Mouse (Mus musculus) macrophage (primary cell): Measurements from ENCODE around the gene Plch2. TPM values are rescaled to one million over a fixed set of nuclear protein-coding genes. Genes with fewer than 3 reads are reported as not detected.
"Not testable (repeated sequence)": the region's sequence is repeated elsewhere in the genome, so short reads cannot be mapped to it uniquely, and the experiment has no call there.

Source experiments
- H3K27ac ChIP-seq: fragments of 350-480 bp; formaldehyde crosslinking; 2 replicates; pipeline ENCODE4 v1.9.0; 2021
- H3K36me3 ChIP-seq: fragments of 350-480 bp; formaldehyde crosslinking; 2 replicates; pipeline ENCODE4 v1.9.0; 2021; ENCODE audit errors: inconsistent target
- H3K4me3 ChIP-seq: fragments of 350-480 bp; formaldehyde crosslinking; 2 replicates; pipeline ENCODE4 v1.9.0; 2021; ENCODE audit errors: inconsistent target
- H3K79me2 ChIP-seq: fragments of 350-480 bp; formaldehyde crosslinking; 2 replicates; pipeline ENCODE4 v1.9.0; 2021; ENCODE audit errors: inconsistent target
- WGBS: methylation state at CpG from one replicate; pipeline ENCODE4 v1.1.7; 2026; ENCODE audit warnings: inconsistent platforms; ENCODE audit not compliant: missing documents; 5-methylcytosine and 5-hydroxymethylcytosine counted together
- polyA plus RNA-seq: library from polyadenylated mRNA; stranded (reverse); fragments of 250-400 nt; gene quantifications from 3 replicates; pipeline ENCODE4 v1.2.4, GENCODE M21; 2018; ENCODE audit warnings: inconsistent platforms

The Plch2 gene
- polyA plus RNA-seq, 1 experiment from 2014 or later, result not detected

DNA sequence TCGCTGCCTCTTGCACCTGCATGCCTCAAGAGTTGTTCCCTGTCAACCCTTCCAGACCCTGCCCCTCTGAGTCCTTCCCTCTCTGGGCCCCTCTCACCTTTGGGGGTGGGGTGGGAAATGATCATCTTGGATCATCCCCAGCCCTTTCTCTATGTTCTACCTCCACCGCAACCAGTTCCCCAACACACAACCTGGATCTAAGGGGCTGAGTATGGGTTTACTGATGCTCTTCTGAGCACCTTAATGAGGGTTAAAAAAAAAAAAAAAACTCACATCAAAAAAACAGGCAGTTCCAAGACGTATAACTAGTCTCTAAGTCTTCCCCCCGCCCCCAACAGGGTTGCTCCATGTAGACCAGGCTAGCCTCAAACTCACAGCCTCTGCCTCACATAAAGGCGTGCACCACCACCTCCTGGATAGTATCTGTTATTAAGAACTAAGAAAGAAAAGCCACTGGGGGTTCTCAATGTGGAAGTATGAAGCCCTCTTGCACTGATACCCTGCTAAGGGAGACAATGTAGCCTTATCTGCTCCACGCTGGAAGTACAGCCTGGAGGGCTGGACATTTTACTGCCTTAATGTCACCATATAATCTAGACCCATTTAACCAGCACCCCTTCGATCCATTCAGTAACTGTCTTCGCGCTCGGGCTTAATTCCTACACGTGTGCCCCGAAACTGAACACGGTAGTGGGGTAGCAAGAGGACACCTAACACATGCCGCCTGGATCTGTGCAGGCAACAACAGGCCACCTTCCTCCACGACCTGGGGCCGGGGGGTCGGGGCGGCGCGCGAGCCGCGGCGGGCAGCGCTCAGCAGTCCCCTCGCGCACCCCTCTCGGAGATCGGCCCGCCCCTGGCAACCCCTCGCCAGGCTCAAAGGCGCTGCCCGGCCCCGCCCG, 28.9 kb upstream of the Plch2 start:
- peak overlapping the region; percentile 37 for H3K27ac ChIP-seq
- WGBS, result 7% methylated on average over 35 of the region's 35 CpGs

DNA sequence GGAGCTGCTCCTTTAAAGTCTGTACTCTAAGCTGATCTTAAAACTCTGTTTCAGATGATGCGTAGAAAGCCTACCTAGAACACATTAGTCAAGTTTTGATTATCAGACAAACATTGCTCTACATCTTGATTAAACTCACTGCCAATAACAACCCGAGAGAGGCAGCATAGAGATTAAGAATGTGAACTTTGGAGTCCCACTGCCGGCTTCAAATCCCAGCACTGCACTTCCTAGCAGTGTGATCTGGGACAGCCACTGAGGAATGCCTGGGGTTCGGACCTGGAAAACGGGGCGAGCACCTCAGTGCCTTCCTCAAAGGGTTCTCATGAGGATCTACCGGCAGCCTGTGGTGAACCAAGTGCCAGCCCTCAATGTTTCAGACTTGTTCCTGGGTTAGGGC, 27.8 kb upstream of the Plch2 start:
- Histone ChIP-seq H3K27ac (no peak overlapping the region), H3K79me2 (peaks cover 64% of the 10 kb centered on the region), H3K4me3 (no peak overlapping the region), H3K36me3 (peaks cover 24% of the 10 kb centered on the region)
- 94% methylated on average over 7 of the region's 7 CpGs for WGBS

More for the DNA sequence above, 28.9 kb upstream of the Plch2 start:
- H3K4me3 ChIP-seq, result peak overlapping the region; percentile 92
- peaks cover 53% of the 10 kb centered on the region for H3K79me2 ChIP-seq
- H3K36me3 ChIP-seq, result peaks cover 13% of the 10 kb centered on the region

DNA sequence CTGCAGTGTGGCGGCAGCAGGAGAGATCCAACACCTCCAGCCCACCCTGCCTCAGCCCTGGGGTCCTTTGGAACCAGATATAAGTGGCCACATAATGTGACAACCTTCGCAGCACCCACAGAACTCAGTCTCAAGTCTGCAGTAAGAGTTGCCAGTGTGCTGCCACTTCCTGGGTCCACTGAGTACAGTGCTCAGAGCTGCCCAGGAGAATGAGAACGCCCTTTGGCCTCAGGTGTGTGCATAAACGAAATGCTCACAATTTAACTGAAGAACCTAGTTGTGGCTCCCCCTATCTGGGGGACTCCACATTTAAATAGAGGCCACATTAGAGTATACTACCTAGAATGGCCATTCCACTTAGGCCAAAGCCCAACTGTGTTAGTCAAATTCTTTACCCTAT, 27.0 kb upstream of the Plch2 start:
- Histone ChIP-seq H3K36me3 (peaks cover 30% of the 10 kb centered on the region), H3K4me3 (no peak overlapping the region), H3K79me2 (peaks cover 72% of the 10 kb centered on the region), H3K27ac (no peak overlapping the region)
- 96% methylated on average over 4 of the region's 4 CpGs for WGBS

DNA sequence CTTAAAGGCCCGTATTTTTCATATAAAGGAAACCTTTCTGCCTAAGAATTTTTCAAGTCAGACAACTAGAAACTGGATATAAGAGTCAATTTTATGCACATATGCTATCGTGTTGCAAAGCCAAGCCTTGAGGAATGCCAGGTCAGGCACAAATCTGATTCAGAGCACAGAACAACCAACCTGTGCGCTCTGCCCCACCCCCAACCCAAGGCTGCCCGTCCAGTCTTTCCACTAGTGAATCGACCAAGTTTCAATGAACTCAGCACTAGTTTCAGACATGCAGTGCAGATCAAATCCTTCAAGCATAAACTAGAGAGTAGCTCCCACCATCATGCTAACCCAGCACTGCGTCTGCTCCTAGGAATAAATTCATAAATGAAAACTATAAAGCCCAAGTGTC, 23.1 kb upstream of the Plch2 start:
- 97% methylated on average over 6 of the region's 6 CpGs for WGBS
- H3K36me3 ChIP-seq, result peaks cover 68% of the 10 kb centered on the region
- no peak overlapping the region for H3K27ac ChIP-seq
- H3K79me2 ChIP-seq, result peaks cover 82% of the 10 kb centered on the region
- no peak overlapping the region for H3K4me3 ChIP-seq

DNA sequence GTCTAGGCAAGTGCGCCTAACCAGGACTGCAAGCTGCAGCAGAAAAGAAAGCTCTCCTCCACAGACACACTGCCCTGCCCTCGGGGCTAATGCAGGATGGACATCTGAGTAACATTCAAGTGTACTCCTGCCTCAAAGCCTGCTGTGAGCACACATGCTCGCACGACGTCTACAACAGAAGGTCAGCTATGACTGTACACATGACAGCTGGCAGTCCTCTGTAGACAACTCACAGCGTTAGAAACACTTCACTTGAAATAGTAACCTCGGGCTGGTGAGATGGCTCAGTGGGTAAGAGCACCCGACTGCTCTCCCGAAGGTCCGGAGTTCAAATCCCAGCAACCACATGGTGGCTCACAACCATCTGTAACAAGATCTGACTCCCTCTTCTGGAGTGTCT, 22.2 kb upstream of the Plch2 start:
- Histone ChIP-seq H3K79me2 (peaks cover 74% of the 10 kb centered on the region), H3K36me3 (peaks cover 75% of the 10 kb centered on the region)
- whole genome bisulfite sequencing, result 93% methylated on average over 6 of the region's 10 CpGs
- not testable (repeated sequence) for H3K4me3 ChIP-seq, H3K27ac ChIP-seq

DNA sequence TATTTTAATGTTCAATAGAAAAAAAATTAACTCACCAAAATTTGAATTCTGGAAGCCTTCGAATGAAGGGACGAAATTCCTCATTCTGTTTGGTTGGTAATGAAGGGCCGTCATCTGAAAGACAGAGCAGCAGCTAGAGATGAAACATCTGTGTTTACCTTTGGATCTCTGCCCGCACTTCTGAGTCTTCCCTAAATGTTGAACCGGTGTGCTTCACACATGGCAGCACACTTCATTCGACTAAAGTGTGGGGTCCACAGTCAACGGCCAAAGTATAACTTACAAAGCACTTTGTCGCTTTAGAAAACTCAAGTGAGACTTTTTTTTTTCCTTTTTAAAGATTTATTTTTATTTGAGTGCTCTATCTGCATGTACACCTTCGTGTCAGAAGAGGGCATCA, 20.1 kb upstream of the Plch2 start:
- 96% methylated on average over 8 of the region's 9 CpGs for WGBS
- Histone ChIP-seq H3K27ac (no peak overlapping the region), H3K79me2 (peaks cover 58% of the 10 kb centered on the region), H3K36me3 (peaks cover 84% of the 10 kb centered on the region), H3K4me3 (no peak overlapping the region)

DNA sequence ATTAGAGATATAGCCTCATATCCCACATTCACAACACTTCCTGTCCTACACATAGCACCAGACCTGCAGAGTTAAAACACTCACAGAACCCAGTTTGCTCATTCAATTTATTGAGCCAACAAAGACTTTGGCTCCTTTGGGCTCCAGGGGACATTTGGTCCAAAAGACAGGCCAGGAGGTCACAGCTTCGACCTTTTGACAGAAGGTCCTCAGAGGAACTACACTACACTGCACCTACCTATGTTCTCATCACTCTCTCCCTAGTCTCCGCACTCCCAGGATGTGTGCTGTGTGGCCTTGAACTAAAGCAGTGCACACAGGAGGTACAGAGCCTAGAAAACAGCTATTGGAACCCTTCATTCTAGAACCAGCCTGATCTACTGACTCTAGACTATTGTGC, 19.2 kb upstream of the Plch2 start:
- Histone ChIP-seq H3K4me3 (no peak overlapping the region), H3K79me2 (peaks cover 49% of the 10 kb centered on the region), H3K36me3 (peaks cover 86% of the 10 kb centered on the region), H3K27ac (no peak overlapping the region)
- WGBS, result 100% methylated on average over 2 of the region's 2 CpGs

DNA sequence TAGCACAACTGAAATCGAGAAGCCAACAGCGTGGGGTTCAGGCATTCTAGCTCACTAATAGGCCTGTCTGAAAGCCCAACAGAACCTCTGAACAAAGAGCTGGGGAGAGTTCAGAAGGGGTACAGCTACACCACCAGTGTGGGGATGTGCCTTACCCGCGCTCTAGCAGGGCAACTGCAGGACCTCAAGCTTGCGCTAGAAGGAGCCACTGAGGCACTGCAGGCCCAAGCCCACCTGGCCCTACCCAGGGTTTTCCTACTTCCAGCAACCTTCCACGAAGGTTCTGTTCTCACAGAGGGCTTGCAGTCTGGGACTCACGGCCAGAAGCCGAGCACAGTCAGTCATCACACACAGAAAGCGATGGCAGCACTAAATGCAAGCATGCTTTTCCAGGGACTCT, 18.6 kb upstream of the Plch2 start:
- Histone ChIP-seq H3K79me2 (peaks cover 42% of the 10 kb centered on the region), H3K27ac (no peak overlapping the region), H3K4me3 (no peak overlapping the region), H3K36me3 (peaks cover 87% of the 10 kb centered on the region)
- 95% methylated on average over 9 of the region's 9 CpGs for WGBS

DNA sequence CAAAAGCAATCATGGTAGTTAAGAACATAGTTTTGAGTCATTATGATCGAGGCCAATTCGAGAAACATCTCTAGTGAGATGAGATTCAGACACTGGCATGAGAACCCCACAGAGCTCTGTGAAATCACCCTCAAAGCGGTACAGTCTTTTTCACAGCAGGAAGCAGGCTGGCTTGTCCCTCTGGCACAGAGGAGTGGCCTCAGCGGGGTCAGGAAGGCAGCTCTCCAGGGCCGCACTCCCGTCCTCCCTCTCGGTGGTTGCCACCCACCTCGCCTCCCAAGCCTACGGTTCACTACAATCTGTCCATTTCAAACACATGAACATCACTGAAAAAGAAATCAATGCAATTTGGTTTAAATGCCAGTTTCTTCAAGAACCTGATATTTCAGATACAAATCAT, 17.8 kb upstream of the Plch2 start:
- WGBS, result 95% methylated on average over 9 of the region's 9 CpGs
- no peak overlapping the region for H3K4me3 ChIP-seq
- peaks cover 86% of the 10 kb centered on the region for H3K36me3 ChIP-seq

DNA sequence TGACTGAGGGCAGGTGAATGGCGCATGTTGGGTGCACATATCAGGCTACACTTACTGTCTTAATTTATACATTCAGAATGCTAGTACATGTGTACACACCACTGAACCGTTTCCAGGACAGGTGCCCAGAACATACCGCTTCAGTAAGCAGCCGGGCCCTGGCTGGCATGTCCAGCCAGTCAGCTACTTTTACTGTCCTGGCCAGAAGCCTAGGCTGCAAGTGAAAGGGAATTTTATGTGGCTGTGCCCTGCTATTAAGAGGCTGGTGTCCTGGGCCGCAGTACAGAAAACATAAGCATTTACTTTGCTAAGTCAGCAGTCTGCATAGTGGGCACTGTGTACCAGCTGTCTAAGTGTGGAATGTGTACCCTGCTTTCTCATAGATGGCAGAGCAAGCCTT, 14.3 kb upstream of the Plch2 start:
- Histone ChIP-seq H3K4me3 (no peak overlapping the region), H3K27ac (no peak overlapping the region), H3K79me2 (peaks cover 6% of the 10 kb centered on the region; the same call in 1 of the 2 replicates), H3K36me3 (peaks cover 55% of the 10 kb centered on the region)
- WGBS, result 95% methylated on average over 5 of the region's 5 CpGs

More for the DNA sequence above, 17.8 kb upstream of the Plch2 start:
- Histone ChIP-seq H3K79me2 (peaks cover 35% of the 10 kb centered on the region), H3K27ac (no peak overlapping the region)

DNA sequence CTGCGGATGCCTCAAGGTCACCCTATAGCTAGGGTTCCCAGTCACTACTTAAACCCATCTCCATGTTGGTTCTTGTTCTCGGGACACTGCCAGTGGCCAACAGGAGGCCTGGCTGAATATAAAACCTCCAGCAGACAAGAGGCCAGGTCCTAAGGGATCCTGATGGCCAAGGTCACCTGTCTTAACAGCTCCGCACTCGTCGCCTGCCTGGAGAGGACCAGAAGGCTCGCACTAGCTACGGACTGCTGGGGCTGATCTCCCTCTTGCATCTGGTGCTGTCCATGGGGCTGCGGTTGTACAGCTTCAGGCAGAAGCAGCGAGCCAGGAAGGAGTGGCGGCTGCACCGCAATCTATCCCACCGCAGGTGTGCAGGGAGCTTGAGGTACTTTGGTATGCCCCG, 13.6 kb upstream of the Plch2 start:
- H3K36me3 ChIP-seq, result peaks cover 48% of the 10 kb centered on the region
- H3K79me2 ChIP-seq, result peaks cover 6% of the 10 kb centered on the region; the same call in 1 of the 2 replicates
- no peak overlapping the region for H3K4me3 ChIP-seq
- 96% methylated on average over 13 of the region's 13 CpGs for WGBS
- H3K27ac ChIP-seq, result no peak overlapping the region

DNA sequence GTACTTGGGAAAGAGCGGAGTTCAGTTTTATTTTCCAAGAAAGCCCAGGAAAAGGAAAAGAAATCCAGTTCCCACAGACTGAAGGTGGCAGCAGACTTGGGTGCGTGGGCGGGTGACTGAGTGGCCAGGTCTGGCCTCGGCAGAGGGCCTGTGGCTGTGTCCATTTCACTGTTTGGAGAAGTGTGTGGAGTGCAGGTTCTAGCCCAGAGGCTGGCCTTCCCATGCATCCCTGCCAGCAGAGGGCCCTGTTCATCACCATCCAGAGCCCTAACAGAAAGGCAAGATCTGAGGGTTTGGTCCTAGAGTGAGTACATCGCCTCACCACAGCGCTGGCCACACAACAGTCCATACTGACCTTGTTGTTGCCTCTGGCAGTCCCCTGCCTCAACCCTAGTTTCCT, 12.6 kb upstream of the Plch2 start:
- Histone ChIP-seq H3K4me3 (no peak overlapping the region), H3K79me2 (peaks cover 6% of the 10 kb centered on the region; the same call in 1 of the 2 replicates), H3K36me3 (peaks cover 38% of the 10 kb centered on the region; the same call in 1 of the 2 replicates), H3K27ac (no peak overlapping the region)
- WGBS, result 85% methylated on average over 6 of the region's 6 CpGs

DNA sequence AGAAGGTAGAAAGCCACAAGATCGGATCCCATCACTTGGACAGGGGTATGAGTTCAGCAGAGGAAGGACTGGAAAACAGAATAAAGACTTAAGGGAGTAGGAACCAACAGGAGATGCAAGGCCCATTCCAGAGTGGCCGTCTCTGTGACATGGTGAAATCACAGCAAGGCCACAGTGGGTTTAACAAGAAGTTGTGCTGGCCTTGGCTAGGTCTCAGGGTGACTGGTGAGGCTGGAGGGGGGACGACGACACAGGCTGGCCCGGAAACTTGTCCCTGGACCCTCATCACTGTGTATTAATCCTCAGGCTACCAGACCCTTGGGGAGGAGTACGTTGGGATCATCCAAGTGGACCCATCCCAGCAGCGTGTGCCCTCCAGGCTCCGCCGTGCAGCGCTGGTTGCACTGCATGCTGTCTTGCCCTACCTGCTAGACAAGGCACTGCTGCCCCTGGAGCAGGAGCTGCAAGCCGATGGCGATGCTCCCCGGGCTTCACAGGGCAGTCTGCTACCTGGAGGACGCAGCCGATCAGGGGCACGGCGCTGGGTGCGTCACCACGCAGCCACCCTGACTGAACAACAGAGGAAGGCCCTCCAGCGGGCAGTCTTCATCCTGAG, 11.9 kb upstream of the Plch2 start:
- Histone ChIP-seq H3K36me3 (peaks cover 31% of the 10 kb centered on the region; the same call in 1 of the 2 replicates), H3K79me2 (peaks cover 2% of the 10 kb centered on the region; the same call in 1 of the 2 replicates), H3K4me3 (no peak overlapping the region), H3K27ac (no peak overlapping the region)
- WGBS, result 96% methylated on average over 19 of the region's 20 CpGs

DNA sequence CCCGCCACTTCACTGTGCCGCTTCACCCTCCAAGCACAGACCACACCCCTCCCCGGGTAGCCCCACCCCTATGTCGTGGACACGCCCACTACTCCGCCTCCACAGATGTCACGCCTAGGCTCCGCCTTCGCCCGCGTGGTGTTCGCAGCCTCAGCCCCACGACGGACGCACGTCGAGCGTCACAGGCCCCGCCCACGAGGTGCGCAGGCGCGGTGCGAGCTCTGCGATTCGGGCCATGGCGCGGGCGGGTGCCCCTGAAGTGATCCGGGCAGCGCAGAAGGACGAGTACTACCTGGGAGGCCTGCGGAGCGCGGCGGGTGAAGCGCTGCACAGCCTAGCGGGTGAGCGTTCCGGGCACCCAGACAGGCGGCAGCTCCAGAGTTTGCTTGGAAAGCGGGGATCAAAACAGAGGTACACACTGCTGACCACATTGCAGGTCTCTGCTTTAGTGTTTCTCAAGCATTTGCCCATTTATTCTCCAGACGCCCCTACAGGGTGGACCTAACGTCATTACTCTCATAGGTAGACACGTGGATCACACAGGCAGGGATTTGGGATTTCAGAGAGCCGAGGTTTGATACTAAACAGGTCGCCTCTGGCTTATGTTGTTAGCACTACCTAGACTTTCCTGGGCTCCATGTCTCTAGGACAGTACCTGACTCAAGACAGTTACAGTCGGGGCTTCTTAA, 10.4 kb upstream of the Plch2 start, which contains the start of gene Pex10:
Gene Pex10, plus strand, starts transcription at position 183 of the 689 bp plus-strand sequence.
- 2% methylated on average over 48 of the region's 48 CpGs for WGBS
- Histone ChIP-seq H3K79me2 (no peaks in the 10 kb centered on the region; the same call in 1 of the 2 replicates), H3K4me3 (peak within 1 kb of the TSS; percentile 75), H3K27ac (peak within 1 kb of the TSS; percentile 52), H3K36me3 (peaks cover 25% of the 10 kb centered on the region; the same call in 1 of the 2 replicates)
